Mouse (Mus musculus) liver, adult 2 months (tissue): Measurements from ENCODE around the gene Spata20.

Source experiments
- CTCF ChIP-seq: fragments of 200-500 bp; IDR thresholded peaks from 2 replicates; pipeline ENCODE4 v1.5.1; 2011; ENCODE audit warnings: low read depth, low read length, control low read depth
- POLR2A ChIP-seq: fragments of 200-500 bp; IDR thresholded peaks from 2 replicates; pipeline ENCODE4 v1.6.1; 2011; ENCODE audit warnings: low read length, control low read depth; ENCODE audit not compliant: insufficient read depth; ENCODE audit errors: extremely low read depth

- TF ChIP-seq CTCF (no peak), POLR2A (no peak)
These were observed 4.0 kb downstream of the Spata20 start for GRCm38 (mm10) chr11:94481963-94482362.
